Mouse (Mus musculus): ENCODE data around the gene Frs3. TPM values are rescaled to one million over a fixed set of nuclear protein-coding genes. Genes with fewer than 3 reads are reported as not detected.
"Not testable (repeated sequence)": the region's sequence is repeated elsewhere in the genome, so short reads cannot be mapped to it uniquely, and the experiment has no call there.

Gene Frs3
- polyA plus RNA-seq (2015; fragmentation: Nextera tagmentation; extraction: Ambion mirVana), result 34.2 and 36.3 TPM in 2 replicates

GRCm38 (mm10) chr17:47688608-47689575, at the start of gene Frs3:
TSS of gene Frs3 (plus strand) at chr17:47689030.
- Histone ChIP-seq H3K4me2 (peak within 1 kb of the TSS; percentile 96), H3K27ac (replicated peaks) (peak within 1 kb of the TSS; percentile 91), H3K4me3 (peak within 1 kb of the TSS; percentile 66), H3K4me1 (replicated peaks) (peaks cover 32% of the 10 kb centered on the region), H3K27me3 (no peaks in the 10 kb centered on the region; the same call in 1 of the 2 replicates), H3K9ac (peak within 1 kb of the TSS; percentile 95), H3K9me3 (no peaks in the 10 kb centered on the region), H3K36me3 (peaks cover 21% of the 10 kb centered on the region)
- ATAC-seq (ENCODE audit: low read depth), result peak; percentile 73
- WGBS, result 1% methylated on average over 54 of the region's 58 CpGs

DNA sequence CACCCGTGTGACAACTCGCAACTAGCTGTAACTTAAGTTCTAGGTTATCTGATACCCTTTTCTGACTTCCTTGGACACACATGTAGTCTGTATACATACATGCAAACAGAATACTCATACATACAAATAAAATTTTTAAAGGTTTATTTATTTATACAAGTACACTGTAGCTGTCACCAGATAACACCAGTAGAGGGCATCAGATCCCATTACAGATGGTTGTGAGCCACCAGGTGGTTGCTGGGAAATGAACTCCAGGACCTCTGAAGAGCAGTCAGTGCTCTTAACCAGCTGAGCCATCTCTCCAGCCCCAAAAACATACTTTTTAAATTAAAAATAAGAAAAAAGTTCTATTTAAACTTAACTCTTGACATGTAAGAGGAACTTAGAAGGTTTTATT, 45.8 kb upstream of the Frs3 start:
- no peak for ATAC-seq (ENCODE audit: low read depth)
- H3K9ac ChIP-seq, result no peak overlapping the region
- no peak overlapping the region for H3K4me3 ChIP-seq
- H3K27ac ChIP-seq (replicated peaks), result no peak overlapping the region
- H3K4me1 ChIP-seq (replicated peaks), result peaks cover 8% of the 10 kb centered on the region
- H3K36me3 ChIP-seq, result no peaks in the 10 kb centered on the region
- no peak overlapping the region for H3K4me2 ChIP-seq
- H3K27me3 ChIP-seq, result no peaks in the 10 kb centered on the region
- WGBS, result 87% methylated on average over 2 of the region's 2 CpGs
- H3K9me3 ChIP-seq, result no peaks in the 10 kb centered on the region

GRCm38 (mm10) chr17:47646683-47647082, 42.1 kb upstream of the Frs3 start:
- 84% methylated on average over 1 of the region's 1 CpGs for WGBS
- Histone ChIP-seq H3K27ac (replicated peaks) (no peak overlapping the region), H3K27me3 (no peaks in the 10 kb centered on the region), H3K4me3 (no peak overlapping the region), H3K9ac (no peak overlapping the region), H3K36me3 (peaks cover 6% of the 10 kb centered on the region; the same call in 1 of the 2 replicates), H3K4me1 (replicated peaks) (peaks cover 7% of the 10 kb centered on the region; the same call in 1 of the 2 replicates), H3K4me2 (no peak overlapping the region), H3K9me3 (no peaks in the 10 kb centered on the region)
- no peak for ATAC-seq (ENCODE audit: low read depth)

GRCm38 (mm10) chr17:47648966-47649365, 39.9 kb upstream of the Frs3 start:
- 27% methylated on average over 4 of the region's 4 CpGs for WGBS
- H3K4me2 ChIP-seq, result no peak overlapping the region
- no peak for ATAC-seq (ENCODE audit: low read depth)

DNA sequence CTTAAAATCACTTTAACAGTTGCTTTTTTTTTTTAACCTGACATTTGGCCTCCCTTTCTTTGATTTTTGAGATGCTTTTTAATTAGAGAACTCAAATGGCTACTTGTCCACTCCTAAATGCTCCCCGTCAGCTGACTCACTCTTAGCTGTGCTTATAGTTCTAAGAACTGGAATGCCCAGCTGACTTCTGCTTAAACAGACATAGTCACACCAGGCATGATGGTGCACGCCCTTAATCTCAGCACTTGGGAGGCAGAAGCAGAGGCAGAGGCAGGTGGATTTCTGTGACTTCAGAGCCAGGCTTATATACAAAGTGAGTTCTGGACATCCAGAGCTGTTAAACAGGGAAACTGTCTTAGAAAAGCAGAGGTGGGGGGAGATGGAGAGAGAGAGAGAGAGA, 36.9 kb upstream of the Frs3 start:
- no peak overlapping the region for H3K4me3 ChIP-seq
- WGBS, result 74% methylated on average over 2 of the region's 2 CpGs
- no peak for ATAC-seq (ENCODE audit: low read depth)
- no peak overlapping the region for H3K9ac ChIP-seq
- H3K4me2 ChIP-seq, result no peak overlapping the region
- no peaks in the 10 kb centered on the region for H3K9me3 ChIP-seq
- no peak overlapping the region for H3K27ac ChIP-seq (replicated peaks)
- H3K4me1 ChIP-seq (replicated peaks), result peaks cover 7% of the 10 kb centered on the region; the same call in 1 of the 2 replicates
- peaks cover 10% of the 10 kb centered on the region; the same call in 1 of the 2 replicates for H3K36me3 ChIP-seq
- no peaks in the 10 kb centered on the region for H3K27me3 ChIP-seq

More at GRCm38 (mm10) chr17:47648966-47649365, 39.9 kb upstream of the Frs3 start:
- 0 out of 2 replicates have a peak overlapping the region, but pooled peaks have one; percentile 13 for H3K27ac ChIP-seq (replicated peaks)
- no peaks in the 10 kb centered on the region for H3K27me3 ChIP-seq
- no peak overlapping the region for H3K9ac ChIP-seq
- H3K4me3 ChIP-seq, result no peak overlapping the region
- H3K4me1 ChIP-seq (replicated peaks), result peaks cover 7% of the 10 kb centered on the region; the same call in 1 of the 2 replicates
- H3K9me3 ChIP-seq, result no peaks in the 10 kb centered on the region
- H3K36me3 ChIP-seq, result peaks cover 10% of the 10 kb centered on the region; the same call in 1 of the 2 replicates

DNA sequence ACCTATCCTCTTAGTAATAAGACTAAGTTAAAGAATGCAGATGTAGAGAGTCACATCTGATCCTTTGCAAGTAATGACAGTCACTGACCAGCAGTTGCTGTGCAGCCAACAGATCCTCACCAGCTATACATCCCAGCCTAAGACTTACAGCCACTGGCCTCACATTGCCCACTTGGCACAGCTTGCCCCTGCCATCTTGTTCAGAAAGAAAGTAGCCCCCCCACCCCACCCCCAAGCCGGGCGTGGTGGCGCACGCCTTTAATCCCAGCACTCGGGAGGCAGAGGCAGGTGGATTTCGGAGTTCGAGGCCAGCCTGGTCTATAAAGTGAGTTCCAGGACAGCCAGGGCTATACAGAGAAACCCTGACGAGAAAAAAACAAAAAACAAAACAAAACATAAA, 34.5 kb upstream of the Frs3 start:
- peaks cover 10% of the 10 kb centered on the region; the same call in 1 of the 2 replicates for H3K36me3 ChIP-seq
- H3K9me3 ChIP-seq; H3K4me1 ChIP-seq (replicated peaks); ATAC-seq (ENCODE audit: low read depth); H3K9ac ChIP-seq; H3K4me3 ChIP-seq; H3K4me2 ChIP-seq; H3K27ac ChIP-seq (replicated peaks); H3K27me3 ChIP-seq: not testable (repeated sequence)
- WGBS, result 95% methylated on average over 8 of the region's 8 CpGs

- Histone ChIP-seq H3K4me1 (replicated peaks) (no peaks in the 10 kb centered on the region), H3K36me3 (0 out of 2 replicates have a peak, but pooled peaks cover 12% of the 10 kb centered on the region), H3K9me3 (no peaks in the 10 kb centered on the region), H3K4me2 (no peak overlapping the region), H3K27ac (replicated peaks) (no peak overlapping the region), H3K9ac (no peak overlapping the region), H3K27me3 (no peaks in the 10 kb centered on the region), H3K4me3 (no peak overlapping the region)
- ATAC-seq (ENCODE audit: low read depth), result no peak
- WGBS, result 88% methylated on average over 5 of the region's 5 CpGs
These were observed 33.1 kb upstream of the Frs3 start for GRCm38 (mm10) chr17:47655697-47656096.

DNA sequence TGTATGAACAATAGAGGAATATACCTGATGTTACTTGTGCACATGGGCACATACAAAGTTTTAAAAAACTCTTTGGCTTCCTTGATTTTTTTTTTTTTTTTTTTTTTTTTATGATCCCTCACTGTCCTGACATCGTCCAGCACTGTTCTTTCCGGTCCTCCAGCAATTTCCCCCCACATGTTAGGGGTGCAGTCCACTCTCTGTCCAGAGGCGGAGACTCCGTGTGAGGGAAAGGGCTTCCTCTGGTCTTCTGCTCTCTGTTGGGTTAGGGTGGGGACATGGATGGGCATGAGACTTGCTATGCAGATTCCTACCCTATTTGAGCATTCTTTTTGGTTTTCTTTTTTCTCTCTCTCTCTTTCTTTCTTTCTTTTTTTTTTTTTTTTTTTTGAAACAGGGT, 30.9 kb upstream of the Frs3 start:
- no peak for ATAC-seq (ENCODE audit: low read depth)
- Histone ChIP-seq H3K4me1 (replicated peaks) (peaks cover 7% of the 10 kb centered on the region), H3K36me3 (0 out of 2 replicates have a peak, but pooled peaks cover 12% of the 10 kb centered on the region), H3K4me3 (no peak overlapping the region), H3K27ac (replicated peaks) (no peak overlapping the region), H3K9me3 (no peaks in the 10 kb centered on the region), H3K9ac (no peak overlapping the region), H3K4me2 (no peak overlapping the region), H3K27me3 (no peaks in the 10 kb centered on the region)
- WGBS, result 85% methylated on average over 4 of the region's 4 CpGs

DNA sequence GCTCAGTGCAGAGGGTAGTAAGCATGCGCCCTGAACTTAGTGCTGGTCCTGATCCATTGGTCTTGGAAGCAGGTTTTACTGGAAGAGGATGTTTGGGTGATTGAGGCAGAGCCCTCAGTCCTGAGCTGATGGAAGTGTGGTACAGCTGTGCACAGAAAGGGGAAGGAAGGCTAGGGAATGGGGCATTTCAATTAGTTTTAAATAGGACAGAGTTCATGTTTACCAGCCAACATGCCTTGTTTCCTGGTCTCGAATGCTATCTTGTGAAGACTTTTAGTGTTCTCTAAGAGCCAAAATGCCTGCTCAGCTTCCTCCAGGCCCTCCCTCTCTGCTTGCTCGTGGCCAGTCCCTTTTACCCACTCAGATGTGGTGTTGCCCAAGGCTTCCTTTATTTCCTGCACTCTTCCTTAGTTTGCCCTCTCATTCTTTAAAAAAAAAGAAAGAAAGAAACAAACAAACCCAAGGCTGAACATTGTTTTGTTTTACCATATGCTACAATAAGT, 30.0 kb upstream of the Frs3 start:
- H3K4me3 ChIP-seq, result no peak overlapping the region
- H3K4me2 ChIP-seq, result no peak overlapping the region
- no peak overlapping the region for H3K9ac ChIP-seq
- peaks cover 13% of the 10 kb centered on the region for H3K4me1 ChIP-seq (replicated peaks)
- ATAC-seq (ENCODE audit: low read depth), result no peak
- H3K27ac ChIP-seq (replicated peaks), result no peak overlapping the region
- 89% methylated on average over 3 of the region's 3 CpGs for WGBS
- no peaks in the 10 kb centered on the region for H3K9me3 ChIP-seq
- no peaks in the 10 kb centered on the region for H3K27me3 ChIP-seq
- H3K36me3 ChIP-seq, result 0 out of 2 replicates have a peak, but pooled peaks cover 8% of the 10 kb centered on the region

- Histone ChIP-seq H3K9ac (no peak overlapping the region), H3K4me3 (no peak overlapping the region), H3K36me3 (0 out of 2 replicates have a peak, but pooled peaks cover 11% of the 10 kb centered on the region), H3K27me3 (no peaks in the 10 kb centered on the region), H3K9me3 (no peaks in the 10 kb centered on the region), H3K27ac (replicated peaks) (peak overlapping the region; percentile 46; the same call in 1 of the 2 replicates), H3K4me2 (no peak overlapping the region), H3K4me1 (replicated peaks) (peaks cover 13% of the 10 kb centered on the region)
- peak; percentile 85 for ATAC-seq (ENCODE audit: low read depth)
- WGBS, result 25% methylated on average over 9 of the region's 9 CpGs
These were observed 25.7 kb upstream of the Frs3 start for GRCm38 (mm10) chr17:47663009-47663713.

GRCm38 (mm10) chr17:47664474-47664873, 24.4 kb upstream of the Frs3 start:
- Histone ChIP-seq H3K27ac (replicated peaks) (no peak overlapping the region), H3K4me3 (no peak overlapping the region)

More at GRCm38 (mm10) chr17:47664474-47664873, 24.4 kb upstream of the Frs3 start:
- no peaks in the 10 kb centered on the region for H3K9me3 ChIP-seq
- H3K9ac ChIP-seq, result no peak overlapping the region
- H3K27me3 ChIP-seq, result no peaks in the 10 kb centered on the region
- peaks cover 19% of the 10 kb centered on the region for H3K4me1 ChIP-seq (replicated peaks)
- 0 out of 2 replicates have a peak, but pooled peaks cover 11% of the 10 kb centered on the region for H3K36me3 ChIP-seq
- H3K4me2 ChIP-seq, result no peak overlapping the region
- WGBS, result 85% methylated on average over 7 of the region's 7 CpGs
- no peak for ATAC-seq (ENCODE audit: low read depth)

All from neural tube, embryonic 13.5 days (tissue).